Mouse (Mus musculus) ES-Bruce4 (cell line): ENCODE measurements around the gene Tmem267. TPM values are rescaled to one million over a fixed set of nuclear protein-coding genes. Genes with fewer than 3 reads are reported as not detected.
A peak's percentile ranks its signal among the peaks of the same experiment; 100 is the strongest.
"Not testable (repeated sequence)": the region's sequence is repeated elsewhere in the genome, so short reads cannot be mapped to it uniquely, and the experiment has no call there.

Experiments used
- H3K27ac ChIP-seq: 2 replicates; pipeline ENCODE4 v1.5.1; 2012; ENCODE audit warnings: low read length, inconsistent platforms; ENCODE audit not compliant: insufficient read depth
- H3K27me3 ChIP-seq: 2 replicates; pipeline ENCODE4 v1.6.1; 2012; ENCODE audit warnings: mild to moderate bottlenecking, low read length, inconsistent platforms; ENCODE audit not compliant: control insufficient read depth, poor library complexity, insufficient read depth, severe bottlenecking
- H3K36me3 ChIP-seq: 2 replicates; pipeline ENCODE4 v1.6.1; 2012; ENCODE audit warnings: inconsistent platforms, mild to moderate bottlenecking, low read length, moderate library complexity; ENCODE audit not compliant: control insufficient read depth, poor library complexity, insufficient read depth, severe bottlenecking
- H3K4me1 ChIP-seq: one replicate; pipeline ENCODE4 v1.8.1; 2011; ENCODE audit warnings: low read length; ENCODE audit not compliant: control insufficient read depth, insufficient read depth
- H3K4me3 ChIP-seq: 2 replicates; pipeline ENCODE4 v1.5.1; 2011; ENCODE audit warnings: low read depth, mild to moderate bottlenecking, low read length
- H3K9ac ChIP-seq: 2 replicates; pipeline ENCODE4 v1.6.1; 2012; ENCODE audit warnings: low read depth, mild to moderate bottlenecking, inconsistent platforms; ENCODE audit not compliant: poor library complexity, severe bottlenecking
- H3K9me3 ChIP-seq: replicated peaks from 2 replicates; pipeline ENCODE4 v1.6.1; 2012; ENCODE audit warnings: mild to moderate bottlenecking, low read length, inconsistent platforms; ENCODE audit not compliant: control insufficient read depth, poor library complexity, insufficient read depth, severe bottlenecking
- CTCF ChIP-seq: IDR thresholded peaks from one replicate; pipeline ENCODE4 v1.8.1; 2011; ENCODE audit warnings: low read depth, low read length
- EP300 ChIP-seq: IDR thresholded peaks from 2 replicates; pipeline ENCODE4 v1.6.1; 2011; ENCODE audit warnings: low read depth, low read length; ENCODE audit not compliant: insufficient read depth
- polyA plus RNA-seq: library from polyadenylated mRNA; stranded (reverse); fragments of >200 nt; gene quantifications from 2 replicates; pipeline ENCODE4 v1.2.4, GENCODE M21; 2011; ENCODE audit warnings: low read depth; ENCODE audit not compliant: missing spikeins, insufficient read depth, insufficient read length

The Tmem267 gene
- polyA plus RNA-seq, 1 experiment = 16.6 TPM

- not testable (repeated sequence) for H3K4me3 ChIP-seq, H3K4me1 ChIP-seq, H3K9me3 ChIP-seq, H3K36me3 ChIP-seq, H3K27me3 ChIP-seq, H3K9ac ChIP-seq
- peak overlapping the region; percentile 2; the same call in 1 of the 2 replicates for H3K27ac ChIP-seq
Observed at GRCm38 (mm10) chr13:119599066-119599465, 111.2 kb downstream of the Tmem267 start.

- not testable (repeated sequence) for H3K4me1 ChIP-seq, H3K9me3 ChIP-seq, H3K27me3 ChIP-seq, H3K27ac ChIP-seq, H3K9ac ChIP-seq, H3K4me3 ChIP-seq, H3K36me3 ChIP-seq
Observed at GRCm38 (mm10) chr13:119599498-119599897, 111.7 kb downstream of the Tmem267 start.

DNA sequence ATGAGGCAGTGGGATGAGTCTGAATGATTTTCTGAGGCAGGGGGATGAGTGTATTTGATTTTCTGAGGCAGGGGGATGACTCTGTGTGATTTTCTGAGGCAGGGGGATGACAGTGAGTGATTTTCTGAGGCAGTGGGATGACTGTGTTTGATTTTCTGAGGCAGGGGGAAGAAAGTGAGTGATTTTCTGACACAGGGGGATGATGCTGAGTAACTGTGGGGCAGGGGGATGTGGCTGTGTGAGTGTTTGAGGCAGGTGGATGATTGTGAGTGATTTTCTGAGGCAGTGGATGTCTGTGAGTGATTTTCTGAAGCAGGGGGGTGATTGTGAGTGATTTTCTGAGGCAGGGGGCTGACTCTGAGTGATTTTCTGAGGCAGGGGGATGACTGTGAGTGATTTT lies 112.3 kb downstream of the Tmem267 start:
- not testable (repeated sequence) for H3K9ac ChIP-seq, H3K4me1 ChIP-seq, H3K27ac ChIP-seq, H3K9me3 ChIP-seq, H3K27me3 ChIP-seq, H3K4me3 ChIP-seq, H3K36me3 ChIP-seq

- not testable (repeated sequence) for H3K27me3 ChIP-seq, H3K4me3 ChIP-seq, H3K4me1 ChIP-seq, H3K9me3 ChIP-seq, H3K36me3 ChIP-seq, H3K9ac ChIP-seq, H3K27ac ChIP-seq
Observed at GRCm38 (mm10) chr13:119602688-119603331, 115.0 kb downstream of the Tmem267 start.

GRCm38 (mm10) chr13:119603890-119604289 lies 116.1 kb downstream of the Tmem267 start:
- H3K9ac ChIP-seq, H3K27ac ChIP-seq, H3K9me3 ChIP-seq, H3K4me3 ChIP-seq, H3K27me3 ChIP-seq, H3K4me1 ChIP-seq, H3K36me3 ChIP-seq: not testable (repeated sequence)

GRCm38 (mm10) chr13:119604322-119604721 lies 116.5 kb downstream of the Tmem267 start:
- not testable (repeated sequence) for H3K4me1 ChIP-seq, H3K27me3 ChIP-seq, H3K9ac ChIP-seq, H3K9me3 ChIP-seq, H3K27ac ChIP-seq, H3K36me3 ChIP-seq, H3K4me3 ChIP-seq

DNA sequence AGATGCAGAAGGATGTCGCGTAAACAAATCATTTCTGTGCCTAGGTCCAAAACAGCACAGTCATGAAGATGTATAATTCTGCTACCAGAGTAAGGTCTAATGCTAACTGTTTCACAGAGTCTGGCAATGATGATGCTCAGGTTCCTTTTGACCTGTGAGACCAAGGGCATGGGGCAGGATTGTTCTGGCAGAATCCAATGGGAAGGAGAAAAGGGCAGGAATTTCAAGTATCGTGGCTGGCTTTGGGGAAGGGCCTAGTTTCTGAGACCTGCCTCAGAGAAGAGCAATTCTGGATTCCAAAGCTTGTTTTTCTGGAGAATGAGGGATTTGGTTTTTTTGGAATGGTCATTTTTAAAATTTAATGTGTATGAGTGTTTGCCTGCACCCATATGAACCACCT lies 131.0 kb downstream of the Tmem267 start:
- no peak overlapping the region for H3K4me3 ChIP-seq
- TF ChIP-seq CTCF = no peak
- no peak for TF ChIP-seq EP300
- no peak overlapping the region for H3K27ac ChIP-seq
- H3K9me3 ChIP-seq = no peaks in the 10 kb centered on the region
- H3K27me3 ChIP-seq = no peaks in the 10 kb centered on the region
- H3K36me3 ChIP-seq = no peaks in the 10 kb centered on the region
- no peak overlapping the region for H3K9ac ChIP-seq
- H3K4me1 ChIP-seq = no peaks in the 10 kb centered on the region
